Mouse (Mus musculus): ENCODE results near the gene Nod1.

Gene Nod1

DNA sequence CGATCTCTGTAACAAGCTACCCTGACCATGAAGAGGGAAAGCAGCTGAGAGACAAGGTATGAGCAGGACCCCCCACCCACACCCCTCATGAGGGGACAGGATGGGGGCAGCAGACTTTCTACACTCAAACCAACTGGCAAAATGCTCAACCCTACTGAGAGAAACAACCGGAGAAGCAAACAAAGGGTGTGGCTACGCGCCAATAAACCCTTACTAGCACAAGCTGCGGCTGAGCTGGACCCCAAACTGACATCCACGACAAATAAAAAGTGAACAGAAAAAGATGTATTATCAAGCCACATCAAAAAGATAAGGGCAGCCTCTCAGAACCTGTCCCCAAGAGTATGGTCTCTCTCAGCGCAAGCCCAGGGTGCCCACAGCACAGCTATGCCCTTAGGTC lies 32.3 kb downstream of the Nod1 start:
- no peak for DNase-seq (ENCODE audit: low spot score in 2 of 2)

DNA sequence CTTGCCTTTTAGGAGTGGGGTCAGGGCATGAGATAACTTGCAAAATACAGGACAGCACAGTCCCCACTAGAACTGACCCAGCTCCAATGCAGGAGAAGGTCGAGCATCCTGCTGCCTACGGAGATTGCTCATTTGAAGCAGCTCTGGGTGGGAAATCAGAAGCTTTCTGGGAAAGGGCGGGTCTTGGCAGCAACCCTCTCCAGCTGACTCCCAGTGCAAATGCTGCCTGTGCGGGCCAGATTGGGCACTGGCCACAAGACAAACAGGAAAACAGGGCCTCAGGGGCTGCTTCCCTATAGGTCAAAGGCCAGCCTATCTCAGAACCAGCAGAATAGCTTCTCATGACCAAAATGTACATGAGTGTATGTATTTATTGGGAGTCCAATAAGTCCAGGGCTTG lies 32.8 kb downstream of the Nod1 start:
- DNase-seq (ENCODE audit: low spot score in 2 of 2) = no peak

DNA sequence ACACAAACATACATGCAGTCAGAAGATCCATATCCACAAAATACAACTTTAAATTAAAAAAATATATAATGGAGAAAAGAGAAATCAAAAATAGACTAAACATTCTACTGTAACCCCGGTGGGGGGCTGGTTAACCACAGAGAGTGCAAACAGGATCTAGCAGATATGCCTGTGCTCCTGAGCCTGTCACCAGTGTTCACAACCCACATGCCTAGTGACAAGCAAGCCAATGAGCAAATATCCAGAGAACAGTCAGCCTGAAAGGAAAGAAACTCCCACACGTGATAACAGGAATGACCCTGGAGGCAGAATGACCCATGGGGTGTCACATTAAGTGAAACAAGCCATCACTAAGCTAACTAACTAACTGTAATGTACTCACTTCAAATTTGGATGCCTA lies 35.9 kb downstream of the Nod1 start:
- DNase-seq (ENCODE audit: low spot score in 2 of 2) = no peak

DNA sequence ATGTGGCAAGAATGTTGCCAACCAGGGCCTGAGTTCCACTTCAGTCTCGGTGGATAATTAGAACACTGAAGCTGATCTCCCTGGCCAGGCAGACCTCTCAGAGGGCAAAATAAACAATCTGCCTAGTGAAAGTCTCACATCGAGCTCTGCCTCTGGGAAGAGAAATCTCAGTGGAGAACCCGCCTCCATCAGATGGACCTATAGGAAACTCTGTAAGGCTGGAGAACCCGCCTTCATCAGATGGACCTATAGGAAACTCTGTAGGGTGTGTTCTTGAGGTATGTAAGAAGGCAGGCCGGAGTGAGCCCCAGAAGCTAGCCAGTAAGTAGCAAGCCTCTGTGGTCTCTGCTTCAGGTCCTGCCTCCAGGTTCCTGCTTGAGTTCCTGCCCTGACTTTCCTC lies 37.5 kb downstream of the Nod1 start:
- no peak for DNase-seq (ENCODE audit: low spot score in 2 of 2)

DNA sequence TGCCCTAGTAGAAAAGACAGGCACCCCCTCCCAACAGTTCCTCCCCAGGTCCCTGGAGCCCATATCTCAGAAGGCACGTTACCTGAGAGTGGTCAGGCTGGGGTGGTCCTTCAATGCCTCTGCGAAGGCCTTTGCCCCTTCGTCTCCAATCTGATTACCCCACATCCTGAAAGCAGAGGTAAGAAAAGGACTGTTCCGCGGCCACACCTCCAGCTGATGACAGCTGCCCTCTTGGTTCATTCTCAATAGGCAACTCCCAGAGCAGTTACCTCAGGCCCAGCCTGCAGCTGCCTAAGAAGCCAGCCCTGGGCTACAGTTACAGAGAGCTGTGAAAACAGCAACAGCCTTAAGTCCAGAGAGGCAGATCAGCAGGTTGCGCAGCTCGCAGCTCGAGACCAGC lies 38.1 kb downstream of the Nod1 start:
- DNase-seq (ENCODE audit: low spot score in 2 of 2) = no peak

DNA sequence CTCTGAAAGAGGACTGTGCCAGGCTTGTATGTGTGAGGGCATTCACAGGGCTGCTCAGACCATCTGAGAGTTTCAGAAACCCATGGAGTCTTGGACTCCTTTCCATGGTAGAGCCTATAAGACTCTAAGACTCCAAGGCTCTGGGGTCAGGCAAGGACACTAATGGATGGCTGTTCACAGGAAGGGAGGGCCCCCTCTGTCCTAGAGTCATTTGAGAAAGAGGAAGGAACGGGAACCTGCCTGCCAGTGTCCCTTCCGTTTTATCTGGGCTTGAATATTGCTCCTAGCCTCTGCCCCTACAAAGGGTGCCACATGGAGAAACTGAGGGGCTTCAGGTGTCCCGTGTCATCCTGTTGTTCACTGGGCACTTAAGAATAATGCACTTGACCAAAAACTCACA lies 38.5 kb downstream of the Nod1 start:
- DNase-seq (ENCODE audit: low spot score in 2 of 2) = no peak

DNA sequence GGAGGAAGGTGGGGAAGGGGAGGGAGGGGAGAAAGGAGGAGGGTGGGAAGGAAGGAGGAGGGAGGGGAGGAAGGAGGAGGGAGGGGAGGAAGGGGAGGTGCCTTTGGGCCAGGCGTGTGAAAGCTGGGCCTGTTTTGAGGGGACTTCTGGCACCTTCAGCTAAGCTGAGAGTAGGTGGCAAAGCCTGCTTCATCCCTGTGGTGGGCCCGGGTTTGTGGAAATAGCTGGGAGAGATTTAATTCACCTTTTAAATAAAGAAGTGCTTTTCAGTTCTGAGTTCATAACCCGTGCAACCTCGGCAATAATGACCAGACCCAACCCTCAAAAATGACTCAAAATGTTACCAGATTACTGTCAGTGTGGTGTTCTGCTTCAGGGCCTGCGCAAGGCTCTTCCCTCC lies 39.2 kb downstream of the Nod1 start:
- DNase-seq (ENCODE audit: low spot score in 2 of 2) = no peak

DNA sequence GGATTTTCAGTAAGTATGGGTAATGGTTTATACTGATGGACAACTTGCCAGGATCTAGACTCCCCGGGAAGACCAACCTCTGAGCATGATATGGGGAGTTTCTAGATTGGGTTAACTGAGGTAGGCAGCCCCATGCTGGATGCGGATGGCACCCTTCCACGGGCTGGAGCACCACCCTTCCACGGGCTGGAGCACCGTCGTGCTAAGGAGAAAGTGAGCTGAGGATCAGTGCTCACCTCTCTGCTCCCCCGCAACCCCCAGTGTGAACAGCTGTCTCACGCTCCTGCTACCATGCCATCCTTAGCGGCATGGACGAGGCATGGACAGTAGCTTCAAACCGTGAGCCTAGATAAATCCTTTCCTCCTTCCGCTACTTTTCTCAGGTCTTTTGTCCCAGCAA lies 39.9 kb downstream of the Nod1 start:
- DNase-seq (ENCODE audit: low spot score in 2 of 2) = no peak

DNA sequence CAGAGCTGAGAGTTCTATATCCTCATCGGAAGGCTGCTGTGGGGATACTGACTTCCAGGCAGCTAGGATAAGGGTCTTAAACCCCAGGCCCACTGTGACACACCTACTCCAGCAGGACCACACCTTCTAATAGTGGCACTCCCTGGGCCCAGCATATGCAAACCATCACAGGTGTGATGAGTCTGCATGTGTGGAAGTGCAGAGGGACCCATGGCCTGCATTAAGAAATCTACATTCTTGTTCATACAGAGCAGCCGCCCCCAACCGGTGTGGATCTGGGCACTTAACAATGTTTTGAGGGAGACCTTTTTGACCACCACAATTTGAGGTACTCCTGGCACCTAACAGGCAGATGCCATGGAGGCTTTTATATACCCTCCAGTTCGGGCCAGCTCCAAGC lies 40.8 kb downstream of the Nod1 start:
- no peak for DNase-seq (ENCODE audit: low spot score in 2 of 2)

DNA sequence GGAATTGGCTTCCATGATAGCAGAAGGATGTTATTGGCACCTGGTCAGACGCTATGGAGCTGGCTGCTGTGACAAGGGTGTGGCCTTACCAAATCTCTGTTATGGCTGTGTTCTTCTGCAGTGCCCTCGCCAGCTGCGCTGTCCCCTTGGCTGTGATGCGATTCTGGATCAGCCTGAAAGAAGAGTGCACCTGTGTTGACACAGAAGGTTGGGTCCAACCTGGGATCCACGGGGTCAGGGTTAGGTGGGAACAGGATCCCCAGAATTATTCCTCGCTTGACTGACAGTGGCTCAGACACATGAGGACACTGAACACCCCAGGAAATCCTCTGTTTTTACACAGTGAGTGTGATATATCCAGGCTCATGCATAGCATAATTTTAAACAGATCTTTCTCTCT lies 44.5 kb downstream of the Nod1 start:
- no peak for DNase-seq (ENCODE audit: low spot score in 2 of 2)

DNA sequence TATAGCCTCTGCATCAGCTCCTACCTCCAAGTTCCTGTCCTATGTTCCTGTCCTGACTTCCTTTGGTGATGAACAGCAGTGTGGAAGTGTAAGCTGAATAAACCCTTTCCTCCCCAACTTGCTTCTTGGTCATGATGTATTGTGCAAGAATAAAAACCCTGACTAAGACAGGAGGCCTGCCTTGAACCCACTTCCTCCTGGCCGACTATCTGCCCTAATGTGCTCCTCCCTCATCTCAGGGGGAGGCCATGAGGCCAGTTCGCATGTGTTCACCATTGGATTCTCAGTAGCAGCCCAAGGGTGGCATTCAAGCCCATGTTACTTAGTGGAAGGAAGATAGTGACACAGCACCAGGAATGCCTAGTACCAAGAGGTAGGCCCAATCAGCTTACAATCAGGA lies 45.5 kb downstream of the Nod1 start:
- DNase-seq (ENCODE audit: low spot score in 2 of 2) = no peak

DNA sequence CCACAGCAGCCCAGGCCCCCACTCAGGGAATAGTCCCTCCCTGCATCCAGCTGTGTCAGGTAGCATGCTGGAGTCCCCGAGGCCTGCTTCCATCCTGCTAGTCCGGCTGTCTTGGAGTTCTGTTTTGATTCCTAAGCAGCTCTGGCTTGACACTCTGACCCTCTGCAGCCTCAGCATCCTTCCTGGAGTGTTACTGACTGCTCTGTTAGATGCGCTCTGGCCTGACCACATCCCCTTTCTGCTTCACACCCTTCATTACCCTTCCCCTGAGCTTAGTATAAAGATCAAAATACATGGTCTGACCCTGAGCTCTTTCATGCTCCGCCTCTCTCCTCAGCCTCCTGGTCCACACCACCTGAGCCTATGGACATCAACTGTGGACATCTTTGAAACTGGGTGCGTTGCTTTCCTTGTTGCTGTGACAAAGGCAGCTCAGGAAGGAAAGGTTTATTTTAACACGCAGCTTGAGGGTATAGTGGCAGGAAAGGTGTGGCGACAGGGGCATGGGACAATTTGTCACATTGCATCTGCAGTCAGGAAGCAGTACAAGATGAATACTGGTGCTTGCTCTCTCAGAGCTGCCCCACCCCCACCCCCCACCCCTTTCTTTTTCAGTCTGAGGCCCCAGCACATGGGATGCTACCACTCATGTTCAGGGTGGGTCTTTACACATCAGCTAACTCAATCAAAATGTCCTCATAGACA lies 46.5 kb downstream of the Nod1 start:
- DNase-seq (ENCODE audit: low spot score in 2 of 2) = no peak

DNA sequence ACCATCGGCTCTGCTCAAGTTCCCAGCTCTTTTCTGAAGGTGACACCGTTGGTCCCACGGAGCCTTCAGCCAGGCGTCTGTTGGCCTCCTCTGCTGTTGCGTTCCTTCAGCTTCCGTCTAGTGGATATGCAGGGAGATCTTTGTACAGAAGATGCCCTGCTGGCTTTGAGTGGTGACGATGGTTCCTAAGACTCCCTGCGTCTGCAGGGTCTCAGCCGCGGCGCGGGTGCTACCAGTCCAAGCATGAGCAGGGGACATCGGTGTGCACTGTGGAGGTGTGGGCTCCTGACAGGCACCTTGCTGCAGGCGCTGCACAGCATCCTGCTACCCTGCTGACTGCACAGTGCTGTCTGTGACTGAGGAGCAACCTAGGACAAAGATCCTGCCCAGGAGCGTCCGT lies 47.9 kb downstream of the Nod1 start:
- DNase-seq (ENCODE audit: low spot score in 2 of 2) = no peak

DNA sequence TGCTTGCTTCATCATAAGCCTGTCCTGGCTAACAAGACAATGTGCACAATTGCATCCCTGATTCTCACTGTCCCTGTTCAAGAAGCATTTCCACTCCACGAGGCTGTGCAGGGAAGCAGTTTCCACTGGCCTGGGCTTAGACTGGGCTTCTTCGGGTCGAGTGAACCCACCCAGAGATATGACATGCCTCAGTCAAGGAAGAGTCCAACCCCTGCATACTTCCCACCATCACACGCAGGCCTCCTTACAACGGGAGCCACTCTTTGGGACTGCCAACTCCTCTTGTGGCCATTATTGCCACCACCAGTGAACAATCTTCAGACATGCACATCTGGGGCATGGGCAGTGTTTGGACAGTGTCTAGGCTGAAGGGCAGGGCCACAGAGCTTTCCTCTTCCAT lies 53.9 kb downstream of the Nod1 start:
- DNase-seq (ENCODE audit: low spot score in 2 of 2) = no peak

DNA sequence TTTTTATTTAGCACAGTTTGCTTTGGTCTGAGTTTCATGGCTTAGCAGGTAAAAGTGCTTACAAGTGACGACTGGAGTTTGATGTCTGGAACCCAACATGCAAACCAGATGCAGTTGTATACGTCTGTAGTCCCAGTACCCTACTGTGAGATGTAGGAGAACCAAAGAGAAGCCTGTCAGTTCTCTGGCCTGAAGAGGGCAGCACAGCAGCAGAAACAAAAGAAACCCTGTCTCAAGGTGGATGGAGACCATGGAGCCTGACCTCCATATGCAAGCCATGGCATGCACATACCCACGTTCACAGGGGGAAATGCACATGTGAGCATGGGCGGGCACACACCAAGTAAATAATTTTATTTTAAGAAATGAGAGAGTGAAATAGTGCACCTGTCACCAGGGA lies 54.9 kb downstream of the Nod1 start:
- DNase-seq (ENCODE audit: low spot score in 2 of 2) = peak in 1 of 2 experiments; percentile 30

DNA sequence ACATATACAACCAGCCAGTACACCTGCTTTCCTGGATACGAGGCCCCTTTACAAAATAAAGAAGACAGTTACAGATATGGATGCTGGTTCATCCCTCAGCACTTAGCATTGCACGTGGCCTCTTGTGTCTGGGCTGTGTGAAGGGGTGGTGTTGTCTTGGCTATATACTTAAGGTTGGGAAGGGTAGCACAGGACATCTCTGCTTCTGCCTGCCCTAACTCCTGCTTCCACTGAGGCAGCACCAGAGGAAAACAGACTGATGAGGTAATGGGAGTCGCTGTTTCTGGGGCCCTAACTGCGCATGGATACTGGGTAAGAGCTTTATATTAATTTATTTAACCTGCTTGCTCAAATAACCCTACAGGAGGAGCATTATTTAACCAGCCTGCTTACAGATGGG lies 55.5 kb downstream of the Nod1 start:
- no peak for DNase-seq (ENCODE audit: low spot score in 2 of 2)

DNA sequence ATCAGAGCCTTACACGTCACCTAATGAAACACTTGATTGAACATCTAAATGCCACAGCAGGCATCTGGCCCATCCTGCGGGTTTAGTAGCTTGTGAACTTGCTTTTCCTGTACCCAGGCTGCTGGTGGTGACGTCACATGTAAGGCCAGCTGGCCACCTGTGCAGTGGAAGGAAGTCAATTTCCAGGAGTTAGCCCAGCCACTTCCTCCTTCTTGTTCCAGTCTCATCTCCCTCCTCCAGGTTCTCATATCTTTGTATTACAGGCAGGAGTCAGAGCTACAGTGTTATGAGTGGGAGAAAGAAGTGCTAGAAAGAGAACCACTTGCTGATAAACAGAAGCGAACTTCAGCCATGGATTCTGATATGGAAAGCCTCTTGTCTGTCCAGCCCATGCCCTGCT lies 56.2 kb downstream of the Nod1 start:
- no peak for DNase-seq (ENCODE audit: low spot score in 2 of 2)

DNA sequence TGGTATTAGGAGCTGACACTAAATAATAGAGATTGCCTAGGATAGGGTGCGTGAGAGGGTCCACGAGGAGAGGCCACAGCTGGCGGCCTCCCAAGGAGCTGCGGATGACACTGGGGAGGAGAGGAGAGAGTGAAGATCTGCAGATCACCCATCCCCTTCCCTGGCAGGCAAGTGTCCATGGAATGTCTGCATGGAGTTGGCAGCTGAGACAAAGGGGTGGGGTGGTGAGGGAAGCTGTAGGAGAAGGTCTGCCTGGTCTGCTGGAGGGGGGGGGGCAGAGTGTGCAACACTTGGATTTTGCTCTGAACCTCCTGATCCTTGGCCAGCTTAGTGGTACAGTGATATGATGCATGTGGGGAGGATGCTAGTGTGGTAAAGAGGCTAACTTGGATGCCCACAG lies 57.4 kb downstream of the Nod1 start:
- no peak for DNase-seq (ENCODE audit: low spot score in 2 of 2)

DNA sequence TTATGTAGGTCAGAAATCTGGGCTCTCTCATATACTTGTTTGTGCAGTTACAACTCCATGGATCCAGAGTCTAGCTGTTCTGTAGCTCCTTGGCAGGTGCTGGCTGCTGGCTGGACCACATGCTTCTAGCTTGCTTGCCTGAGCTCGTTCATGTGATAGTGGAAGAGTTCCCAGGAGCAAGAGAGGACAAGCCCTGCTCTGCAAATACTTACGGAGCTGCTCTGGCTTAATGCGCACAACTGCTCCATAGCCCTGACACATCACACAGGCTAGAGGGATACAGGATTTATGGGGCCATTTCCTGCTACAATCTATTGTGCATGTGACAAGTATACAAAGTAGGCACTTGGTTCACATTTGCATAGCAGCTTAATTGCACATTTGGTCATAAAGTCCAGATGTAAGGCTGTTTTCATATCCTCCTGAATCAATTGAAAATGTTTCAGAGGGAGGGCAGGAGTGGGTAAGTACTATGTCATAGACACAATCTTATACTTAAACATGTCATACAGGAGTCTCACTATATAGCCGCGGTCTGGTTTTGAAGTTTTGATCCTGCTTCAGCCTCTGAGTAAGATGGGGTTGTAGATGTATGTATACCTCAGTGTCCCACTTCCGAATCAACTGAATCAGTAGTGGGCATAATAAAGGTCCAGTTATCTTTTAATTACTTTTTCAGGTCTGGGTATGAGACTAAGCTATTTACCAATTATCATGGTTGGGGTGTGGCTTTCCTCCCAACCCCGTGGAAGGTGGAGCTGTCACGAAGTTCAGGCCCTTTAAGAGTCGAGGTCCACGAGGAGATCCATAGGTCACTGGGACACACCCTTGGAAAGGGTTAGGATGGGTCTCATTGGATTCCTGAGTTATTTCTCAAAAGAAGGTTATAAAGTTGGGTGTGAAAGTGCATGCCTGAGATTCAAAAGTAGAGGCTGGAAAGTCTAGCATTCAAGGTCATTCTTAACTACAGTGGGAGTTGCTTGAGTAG lies 66.1 kb downstream of the Nod1 start:
- DNase-seq (ENCODE audit: low spot score in 2 of 2) = no peak

DNA sequence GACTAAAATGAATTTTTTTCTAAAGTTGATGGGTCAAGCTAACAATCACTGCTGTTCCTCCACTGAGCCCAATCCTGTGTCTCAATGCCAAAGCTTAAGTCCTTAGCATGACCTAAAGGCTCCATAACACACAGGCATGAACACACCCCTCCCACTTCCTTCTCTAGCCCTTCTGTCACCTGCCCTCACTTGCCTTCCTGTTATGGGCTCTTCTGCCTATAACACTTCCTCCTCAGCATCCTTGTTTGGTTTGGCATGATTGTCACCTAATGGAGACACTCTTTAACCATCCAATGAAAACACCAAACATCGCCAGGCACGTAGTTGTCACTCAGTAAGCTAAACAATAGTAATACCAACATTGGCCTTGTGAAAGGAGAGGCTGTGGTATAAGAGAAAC lies 69.9 kb downstream of the Nod1 start:
- no peak for DNase-seq (ENCODE audit: low spot score in 2 of 2)

DNA sequence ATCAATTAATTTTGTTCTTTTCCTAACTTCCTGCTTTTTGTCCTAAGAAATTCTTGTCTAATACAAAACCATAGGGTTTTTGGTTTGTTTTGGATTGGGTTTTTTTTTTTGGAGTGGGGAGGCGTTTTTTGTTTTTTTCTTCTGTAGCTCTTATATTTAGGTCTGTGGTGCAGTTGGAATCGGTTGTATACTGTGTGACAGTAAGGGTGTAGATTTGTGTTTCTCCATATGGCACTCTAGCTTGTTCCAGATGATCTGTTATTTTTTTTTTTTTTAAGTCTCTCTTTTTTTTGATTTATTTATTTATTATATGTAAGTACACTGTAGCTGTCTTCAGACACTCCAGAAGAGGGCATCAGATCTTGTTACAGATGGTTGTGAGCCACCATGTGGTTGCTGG lies 72.2 kb downstream of the Nod1 start:
- DNase-seq (ENCODE audit: low spot score in 2 of 2) = no peak

DNA sequence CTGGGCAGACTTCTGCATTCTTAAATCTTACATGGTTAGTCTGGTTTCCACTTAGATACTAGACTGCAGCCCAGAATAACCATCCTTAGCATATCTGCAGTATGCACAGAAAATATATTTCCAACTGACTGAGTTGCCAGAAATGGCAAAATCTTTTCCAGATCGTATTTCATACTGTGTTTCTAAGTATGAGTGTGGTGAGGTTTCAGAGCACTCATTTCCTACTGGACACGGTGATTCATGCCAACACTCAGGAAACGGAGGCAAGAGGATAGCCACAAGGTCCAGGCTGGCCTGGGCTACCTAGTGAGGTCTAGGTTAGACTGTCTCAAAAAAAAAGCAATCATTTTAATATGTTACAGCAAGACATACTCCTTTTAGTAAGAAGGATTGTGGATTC lies 81.0 kb downstream of the Nod1 start:
- no peak for DNase-seq (ENCODE audit: low spot score in 2 of 2)

DNA sequence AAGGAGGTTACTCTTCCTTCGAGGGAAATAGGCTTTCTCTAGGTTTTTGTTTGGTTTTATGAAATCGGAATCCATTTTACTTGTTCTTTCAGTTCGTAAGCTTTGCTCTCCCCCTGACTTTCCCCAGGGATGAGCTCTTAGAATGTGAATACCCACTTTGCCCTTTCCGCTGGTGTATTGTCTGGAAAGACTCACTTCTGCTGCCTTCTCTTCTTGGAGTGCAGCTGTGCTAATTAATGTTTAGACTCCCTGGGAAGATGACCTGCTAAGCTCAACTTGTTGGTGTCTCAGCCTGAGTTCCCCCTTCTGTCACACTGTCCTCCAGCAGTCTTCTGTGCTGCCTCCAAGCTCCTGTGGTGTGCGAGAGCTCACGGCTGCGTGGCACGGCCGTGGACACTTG lies 82.2 kb downstream of the Nod1 start:
- DNase-seq (ENCODE audit: low spot score in 2 of 2) = no peak
